Mouse (Mus musculus) cerebellum, adult 2 months (tissue): ENCODE results near the gene Tnni3k.

Source experiments
- CTCF ChIP-seq: fragments of 200-500 bp; IDR thresholded peaks from 2 replicates; pipeline ENCODE4 v1.5.1; 2011; ENCODE audit warnings: low read depth, mild to moderate bottlenecking, control low read depth, low read length, moderate library complexity, borderline replicate concordance; ENCODE audit not compliant: insufficient read depth
- POLR2A ChIP-seq: fragments of 200-500 bp; IDR thresholded peaks from 2 replicates; pipeline ENCODE4 v1.6.1; 2011; ENCODE audit warnings: low read length, control low read depth, borderline replicate concordance; ENCODE audit not compliant: insufficient read depth

GRCm38 (mm10) chr3:155053189-155053588 is 2.0 kb downstream of the Tnni3k start:
- TF ChIP-seq POLR2A (no peak), CTCF (no peak)
